Mouse (Mus musculus) brain, embryonic 14.5 days (tissue): ENCODE measurements around the gene Srpr. TPM values are rescaled to one million over a fixed set of nuclear protein-coding genes. Genes with fewer than 3 reads are reported as not detected.
A peak's percentile ranks its signal among the peaks of the same experiment; 100 is the strongest.

ENCODE experiments used
- DNase-seq: peaks from one replicate; pipeline ENCODE4 v3.0.0-alpha.2; 2011; ENCODE audit warnings: low read depth
- CTCF ChIP-seq: fragments of 200-500 bp; IDR thresholded peaks from 2 replicates; pipeline ENCODE4 v1.5.1; 2012; ENCODE audit warnings: inconsistent platforms, mild to moderate bottlenecking, moderate library complexity, borderline replicate concordance; ENCODE audit not compliant: insufficient read depth, insufficient read length; ENCODE audit errors: extremely low read depth
- POLR2A ChIP-seq: fragments of 200-500 bp; IDR thresholded peaks from 2 replicates; pipeline ENCODE4 v1.6.1; 2012; ENCODE audit warnings: mild to moderate bottlenecking, inconsistent platforms, borderline replicate concordance; ENCODE audit not compliant: poor library complexity, insufficient read depth, insufficient read length, severe bottlenecking; ENCODE audit errors: extremely low read depth
- polyA plus RNA-seq: library from polyadenylated mRNA; depleted of rRNA; stranded (reverse); fragments of >200 nt; gene quantifications from 2 replicates; pipeline ENCODE4 v1.2.3, GENCODE M21; 2012; rRNA removed

The Srpr gene
- polyA plus RNA-seq, 1 experiment = 51.3 TPM

DNA sequence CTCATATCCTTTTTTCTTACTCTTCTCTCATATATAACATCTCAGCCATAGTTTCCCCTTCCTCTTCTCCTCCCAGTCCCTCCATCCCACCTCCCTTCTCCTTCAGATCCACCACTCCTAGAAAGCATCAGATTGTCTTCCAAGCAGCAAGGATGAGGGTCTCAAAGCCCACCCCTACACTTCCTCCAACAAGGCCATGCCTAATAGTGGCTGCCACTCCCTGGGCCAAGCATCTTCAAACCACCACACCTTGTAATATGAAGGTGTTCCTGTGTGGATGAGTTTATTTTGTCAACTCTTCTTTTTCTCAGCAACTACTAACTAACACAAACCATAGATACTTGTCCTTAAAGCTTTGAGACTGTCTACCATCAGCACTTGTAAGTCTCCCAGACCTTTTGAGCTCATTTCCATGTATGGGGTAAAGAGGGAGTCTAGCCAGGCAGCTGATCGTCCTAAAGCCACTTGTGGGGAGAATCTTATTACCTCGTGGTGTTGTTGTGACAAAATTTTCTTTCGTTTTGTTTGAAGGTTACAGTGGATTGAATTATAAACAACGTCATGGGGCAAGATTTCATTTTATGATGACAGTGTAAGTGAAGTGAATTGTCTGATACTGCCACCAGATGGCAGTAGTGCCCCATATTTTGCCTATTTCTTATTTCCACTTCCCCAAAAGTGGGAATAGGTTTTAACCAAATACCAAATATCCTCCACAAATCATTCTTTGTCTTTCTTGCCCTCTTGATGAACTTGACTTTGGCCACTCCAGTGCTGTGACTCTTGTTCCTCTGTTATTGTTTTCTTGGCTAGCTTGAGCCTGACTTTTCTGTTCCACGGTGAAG lies 82.3 kb downstream of the Srpr start:
- peak; percentile 85 for DNase-seq
- TF ChIP-seq CTCF (peak; percentile 42; the same call in 1 of the 2 replicates), POLR2A (no peak)

DNA sequence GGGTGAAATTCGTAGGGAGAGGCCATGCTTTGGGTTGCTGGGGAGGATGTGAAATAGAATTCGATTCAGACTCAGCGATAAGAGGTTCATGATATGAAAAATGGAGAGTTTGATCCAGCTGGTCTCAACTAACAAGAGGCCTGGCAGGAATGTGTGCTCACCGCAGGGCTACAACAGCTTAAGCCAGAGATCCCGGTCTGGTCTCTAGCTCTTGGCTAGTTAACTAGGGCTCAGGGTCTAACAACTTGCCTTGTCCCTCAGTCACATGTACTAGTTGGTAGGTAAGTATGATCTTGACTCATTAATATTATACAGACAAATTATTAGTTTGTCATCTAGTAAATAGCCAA lies 82.9 kb downstream of the Srpr start:
- TF ChIP-seq CTCF (no peak), POLR2A (no peak)
- no peak for DNase-seq

DNA sequence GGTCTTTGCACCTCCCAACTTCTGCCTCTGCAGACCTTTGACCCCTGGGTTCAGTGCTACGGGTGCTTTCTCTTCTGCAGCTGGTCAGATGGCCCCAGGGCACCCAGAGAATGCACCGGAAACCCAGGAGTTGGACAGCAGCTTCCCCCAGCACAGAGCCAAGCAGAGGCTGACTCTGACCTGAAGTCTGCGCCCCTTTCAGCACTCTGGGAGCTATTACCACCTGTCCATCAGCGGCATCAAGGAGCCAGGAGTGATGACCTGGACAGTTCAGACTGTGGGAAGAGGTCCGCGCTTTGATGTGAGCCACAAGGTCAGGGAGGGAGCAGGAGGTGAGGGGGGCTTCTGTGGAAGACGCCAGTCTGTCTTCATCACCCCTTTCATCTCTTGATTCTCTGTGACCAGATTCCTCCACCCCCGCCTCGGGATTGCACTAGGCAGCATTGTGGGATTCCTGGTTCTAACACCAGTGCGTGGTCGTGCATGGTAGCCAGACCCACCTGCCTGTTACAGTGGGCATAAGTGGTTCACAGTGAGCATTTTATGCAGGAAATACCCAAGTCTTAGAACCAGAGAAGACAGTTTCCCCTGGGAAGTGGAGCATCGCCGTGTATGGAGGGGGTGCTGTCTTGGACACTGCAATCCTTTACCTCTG lies 83.6 kb downstream of the Srpr start:
- DNase-seq = no peak

DNA sequence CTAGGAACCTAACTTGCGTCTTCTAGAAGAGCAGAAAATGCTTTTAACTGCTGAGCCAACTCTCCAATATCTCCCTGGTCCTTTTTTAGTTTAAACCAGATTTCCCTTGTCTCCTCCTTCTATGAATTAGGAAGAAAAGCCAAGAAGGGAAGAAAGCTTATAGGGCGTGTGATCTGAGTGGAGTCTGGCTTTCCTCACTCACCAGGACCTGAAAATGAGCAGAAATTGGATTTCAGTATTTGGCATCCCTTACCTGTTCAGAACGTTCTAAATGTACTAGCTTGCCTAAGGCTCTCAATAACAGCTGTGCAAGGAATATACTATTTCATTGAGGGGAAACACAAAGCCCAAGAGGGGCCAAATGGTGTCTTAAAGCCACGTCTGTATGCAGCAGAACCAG lies 84.4 kb downstream of the Srpr start:
- no peak for DNase-seq

More for the DNA sequence above, 83.6 kb downstream of the Srpr start:
- TF ChIP-seq CTCF = no peak
- TF ChIP-seq POLR2A = no peak

DNA sequence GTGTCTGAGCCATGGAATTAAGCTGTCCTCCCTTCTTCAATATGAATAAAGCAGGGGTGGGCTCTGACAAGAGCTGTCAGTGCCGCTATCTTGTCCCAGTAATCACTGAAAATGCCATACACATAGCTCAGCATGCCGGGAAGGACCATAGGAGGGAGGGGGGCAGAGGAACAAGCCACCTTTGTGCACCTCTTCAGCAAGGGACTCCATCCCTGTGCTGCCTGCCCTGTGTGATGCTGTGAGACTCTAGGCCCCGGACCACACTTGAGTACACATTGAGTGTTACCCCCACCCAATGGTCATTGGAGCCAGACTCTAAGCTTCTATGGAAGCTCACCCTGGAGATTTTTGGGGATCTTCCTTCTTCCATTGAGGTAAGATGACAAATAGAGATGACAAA lies 86.4 kb downstream of the Srpr start:
- TF ChIP-seq CTCF (no peak), POLR2A (no peak)
- no peak for DNase-seq

More for the DNA sequence above, 84.4 kb downstream of the Srpr start:
- TF ChIP-seq CTCF (no peak), POLR2A (no peak)

DNA sequence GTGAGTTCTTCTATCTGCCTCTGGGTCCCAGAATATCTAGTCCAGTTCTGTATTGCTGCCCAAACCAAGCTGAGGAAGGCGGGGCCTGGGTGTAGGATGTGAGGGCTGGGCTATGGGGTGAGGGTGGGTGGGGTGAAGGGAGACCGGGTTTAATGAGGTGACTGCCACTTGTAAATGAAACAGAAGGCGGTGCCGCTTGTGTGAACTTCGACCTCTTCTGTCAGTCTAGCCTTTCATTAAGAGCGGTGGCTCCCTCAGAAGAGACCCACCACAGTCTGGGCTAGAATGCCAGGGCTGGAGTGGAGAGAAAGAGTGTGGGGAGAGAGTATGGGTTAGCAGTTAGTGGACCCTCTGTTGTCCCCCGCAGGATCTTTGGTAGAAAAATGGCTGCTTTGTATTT lies 90.0 kb downstream of the Srpr start:
- no peak for TF ChIP-seq POLR2A
- no peak for TF ChIP-seq CTCF
- peak; percentile 23 for DNase-seq

DNA sequence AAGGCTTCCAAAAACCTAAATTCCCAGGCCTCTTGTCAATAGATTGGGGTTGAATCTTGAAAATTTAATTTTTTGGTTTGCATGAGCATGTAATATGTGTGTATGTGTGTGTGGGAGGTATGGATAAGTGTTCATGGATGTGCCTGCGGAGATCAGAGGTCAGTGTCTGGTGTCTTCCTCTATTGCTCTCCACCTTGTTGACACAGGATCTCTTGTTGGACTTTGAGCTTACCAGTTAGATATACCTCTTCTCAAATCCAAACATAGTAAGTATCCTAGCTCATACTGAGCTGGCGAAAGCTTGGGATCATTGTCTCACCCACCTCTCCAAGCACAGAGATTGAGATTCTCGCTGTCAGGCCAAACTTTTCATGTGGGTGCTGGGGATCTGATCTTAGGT lies 90.4 kb downstream of the Srpr start:
- TF ChIP-seq POLR2A = no peak
- TF ChIP-seq CTCF = no peak
- no peak for DNase-seq

DNA sequence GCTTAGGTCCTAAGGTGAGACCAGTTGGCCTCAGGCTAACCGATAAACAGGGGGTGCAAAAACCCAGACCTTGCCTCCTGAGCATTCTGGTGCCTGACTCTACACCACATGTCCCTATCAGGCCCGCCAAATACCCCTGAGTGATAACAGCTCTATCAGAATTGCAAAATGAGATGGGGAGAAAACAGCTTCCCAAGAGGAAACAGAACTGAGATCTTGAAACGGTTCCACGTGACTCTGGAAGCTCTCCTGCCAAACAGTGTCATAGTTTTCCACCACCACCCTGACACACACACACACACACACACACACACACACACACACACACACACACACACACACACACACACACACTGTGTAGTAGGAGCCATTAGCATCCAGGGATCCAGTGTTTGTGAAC lies 90.9 kb downstream of the Srpr start:
- TF ChIP-seq POLR2A = no peak
- TF ChIP-seq CTCF = no peak
- DNase-seq = peak; percentile 14

DNA sequence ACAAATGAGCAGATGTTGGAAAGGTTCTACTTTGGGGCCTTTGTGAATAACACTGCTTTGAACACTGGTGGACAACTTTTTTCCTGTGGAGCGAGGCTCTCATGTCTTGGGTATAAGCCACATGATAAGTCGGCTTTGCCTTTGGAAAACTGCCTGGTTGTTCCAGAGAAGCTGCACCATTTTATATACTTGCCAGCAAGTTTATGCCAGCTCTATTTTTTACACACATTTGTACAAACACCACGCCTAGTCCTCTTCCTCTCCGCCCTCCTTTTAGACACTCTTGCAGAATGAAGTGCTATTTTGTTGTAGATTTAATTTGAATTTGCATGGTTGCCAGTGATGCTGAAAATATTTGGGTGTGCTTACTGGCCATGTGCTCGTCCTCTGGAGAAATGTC lies 93.5 kb downstream of the Srpr start:
- peak; percentile 26 for DNase-seq
- TF ChIP-seq POLR2A = no peak
- no peak for TF ChIP-seq CTCF

Other genes with a start within 250 kb of the Srpr start
- 2.4 and 5.6 TPM in 2 replicates for gene St3gal4, start 80.9 kb upstream of the Srpr start, polyA plus RNA-seq
- gene Dcps, start 24.1 kb upstream of the Srpr start, polyA plus RNA-seq = 58.0 and 82.2 TPM in 2 replicates
- 4.5 and 4.9 TPM in 2 replicates for gene Tirap, start 116 bp downstream of the Srpr start, polyA plus RNA-seq
- 48.1 and 63.1 TPM in 2 replicates for gene Foxred1, start 10.9 kb downstream of the Srpr start, polyA plus RNA-seq
- gene Fam118b, start 67.6 kb downstream of the Srpr start, polyA plus RNA-seq = 42.5 and 56.3 TPM in 2 replicates
- 16.3 and 16.4 TPM in 2 replicates for gene Rpusd4, start 67.7 kb downstream of the Srpr start, polyA plus RNA-seq
- 22.4 and 31.5 TPM in 2 replicates for gene Cdon, start 221.0 kb downstream of the Srpr start, polyA plus RNA-seq